Mouse (Mus musculus): ENCODE data around the gene Lysmd2. TPM values are rescaled to one million over a fixed set of nuclear protein-coding genes. Genes with fewer than 3 reads are reported as not detected.

Lysmd2 gene
- polyA plus RNA-seq, 1 experiment from 2014 or later: 26.6 TPM

DNA sequence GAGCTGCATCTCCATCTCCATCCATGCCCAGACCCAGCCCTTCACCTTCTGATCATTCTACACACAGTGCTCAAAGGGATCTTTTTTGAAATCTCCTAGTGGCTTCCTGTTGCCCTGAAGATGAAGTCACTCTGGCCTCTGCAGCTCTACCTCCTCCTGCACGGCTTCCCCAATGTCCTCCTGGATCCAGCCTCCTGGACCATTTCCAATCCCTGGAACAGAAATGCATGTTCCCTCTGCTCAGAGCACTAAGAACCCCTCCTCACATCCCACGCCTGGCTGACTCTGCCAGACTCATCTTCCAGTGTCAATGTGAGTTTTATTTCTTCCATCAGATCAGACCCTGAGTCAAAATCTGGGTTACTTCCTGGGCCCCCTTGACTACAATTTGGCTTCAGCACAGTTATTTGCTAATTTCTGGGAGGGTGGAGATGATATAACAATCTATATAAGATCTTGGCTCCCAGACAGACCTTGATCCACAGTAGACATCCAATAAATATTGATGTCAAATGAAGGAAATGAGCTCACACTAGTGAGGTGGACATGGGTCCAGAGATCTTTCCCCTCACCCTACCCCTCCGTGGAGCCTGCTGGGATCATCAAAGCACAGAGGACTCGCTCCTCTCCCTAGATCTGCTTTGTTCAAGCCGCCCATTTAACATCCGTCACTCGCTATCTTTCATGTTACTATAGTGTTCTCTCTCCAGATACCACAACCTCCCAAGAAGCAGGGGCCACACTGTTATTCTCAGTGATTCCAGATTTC lies 25.2 kb upstream of the Lysmd2 start:
- Histone ChIP-seq H3K27me3 (replicated peaks; ENCODE audit: control insufficient read depth, insufficient read depth, low read length) (no peaks in the 10 kb centered on the region), H3K36me3 (ENCODE audit: control insufficient read depth, insufficient read depth, low read length) (no peaks in the 10 kb centered on the region), H3K4me3 (ENCODE audit: low read depth, low read length) (no peak overlapping the region), H3K27ac (ENCODE audit: low read depth) (no peak overlapping the region), H3K4me2 (ENCODE audit: low read length) (no peak overlapping the region), H3K9ac (ENCODE audit: low read length) (no peak overlapping the region), H3K4me1 (replicated peaks; ENCODE audit: control insufficient read depth, insufficient read depth, low read length) (peaks cover 16% of the 10 kb centered on the region; the same call in 1 of the 2 replicates), H3K9me3 (ENCODE audit: control insufficient read depth, low read length) (no peaks in the 10 kb centered on the region)
- ATAC-seq (replicated peaks; ENCODE audit: low FRiP score, low TSS enrichment, low read depth) (no peak), DNase-seq (ENCODE audit: low spot score) (peak; percentile 46)
- 69% methylated on average over 7 of the region's 7 CpGs for WGBS

DNA sequence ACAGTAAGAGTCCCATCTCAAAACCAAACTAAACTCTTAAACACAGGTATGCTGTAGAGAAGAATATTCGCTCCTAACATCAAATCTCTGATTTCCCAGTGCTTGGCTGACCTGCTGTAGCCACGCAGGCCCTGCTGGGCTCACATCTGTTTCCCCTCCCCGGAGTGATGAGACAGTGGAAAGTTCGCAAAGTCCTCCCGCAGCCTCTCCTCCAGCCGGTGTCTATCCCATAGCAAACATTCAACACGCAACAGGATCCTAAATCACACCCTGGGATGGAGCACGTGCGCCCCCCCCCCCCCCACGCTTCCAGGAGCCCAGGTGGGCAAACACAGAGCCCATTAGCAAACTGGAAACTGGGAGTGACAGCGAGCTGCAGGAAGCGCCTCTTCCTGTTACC lies 24.0 kb upstream of the Lysmd2 start:
- no peak for ATAC-seq (replicated peaks; ENCODE audit: low FRiP score, low TSS enrichment, low read depth)
- WGBS: 23% methylated on average over 12 of the region's 12 CpGs
- peak; percentile 64 for DNase-seq (ENCODE audit: low spot score)

DNA sequence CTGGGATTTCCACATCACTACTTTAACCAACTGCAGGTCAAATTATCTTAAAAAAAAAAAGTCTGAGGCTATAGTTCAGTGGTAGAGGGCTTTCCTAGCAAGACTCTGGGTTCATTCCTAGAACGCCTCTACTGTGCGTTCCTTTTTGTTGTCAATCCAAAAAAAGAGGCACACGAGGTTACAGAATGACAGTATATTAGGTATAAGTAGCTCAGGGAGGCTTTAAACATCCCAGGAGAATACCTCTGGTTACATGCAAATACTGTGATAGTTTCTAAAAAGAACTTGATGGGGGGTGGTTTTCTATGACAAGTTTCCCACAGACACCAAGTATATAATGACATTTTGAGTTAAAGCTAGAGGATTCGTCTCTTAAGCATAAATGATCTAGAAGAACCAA lies 18.0 kb upstream of the Lysmd2 start:
- H3K9ac ChIP-seq (ENCODE audit: low read length): no peak overlapping the region
- no peak for ATAC-seq (replicated peaks; ENCODE audit: low FRiP score, low TSS enrichment, low read depth)
- 90% methylated on average over 4 of the region's 4 CpGs for WGBS

More for the DNA sequence above, 24.0 kb upstream of the Lysmd2 start:
- Histone ChIP-seq H3K4me1 (replicated peaks; ENCODE audit: control insufficient read depth, insufficient read depth, low read length) (peaks cover 16% of the 10 kb centered on the region; the same call in 1 of the 2 replicates), H3K4me3 (ENCODE audit: low read depth, low read length) (no peak overlapping the region), H3K27ac (ENCODE audit: low read depth) (no peak overlapping the region), H3K9ac (ENCODE audit: low read length) (no peak overlapping the region), H3K27me3 (replicated peaks; ENCODE audit: control insufficient read depth, insufficient read depth, low read length) (no peaks in the 10 kb centered on the region), H3K9me3 (ENCODE audit: control insufficient read depth, low read length) (no peaks in the 10 kb centered on the region), H3K4me2 (ENCODE audit: low read length) (peak overlapping the region; percentile 42), H3K36me3 (ENCODE audit: control insufficient read depth, insufficient read depth, low read length) (no peaks in the 10 kb centered on the region)

DNA sequence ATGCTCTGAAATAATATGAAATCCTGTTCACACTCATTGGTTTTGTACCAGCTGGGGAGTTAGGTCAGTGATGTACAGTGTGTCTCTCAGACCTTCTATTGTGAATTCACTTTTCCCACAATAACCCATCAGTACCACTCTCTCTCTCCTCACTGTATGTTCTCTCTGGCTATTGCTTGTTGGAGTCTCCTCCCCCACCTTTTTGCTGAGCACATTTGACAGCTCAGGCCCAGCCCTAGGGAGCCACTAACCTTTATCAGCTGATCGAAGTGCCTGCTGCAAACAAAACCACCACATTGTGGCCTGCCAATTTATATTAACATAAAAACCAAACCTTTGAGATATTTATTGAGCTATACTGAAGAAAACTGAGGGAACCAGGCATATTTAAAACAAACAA lies 16.0 kb upstream of the Lysmd2 start:
- peak; percentile 38 for DNase-seq (ENCODE audit: low spot score)
- Histone ChIP-seq H3K9me3 (ENCODE audit: control insufficient read depth, low read length) (no peaks in the 10 kb centered on the region), H3K36me3 (ENCODE audit: control insufficient read depth, insufficient read depth, low read length) (no peaks in the 10 kb centered on the region), H3K4me3 (ENCODE audit: low read depth, low read length) (peak overlapping the region; percentile 77; the same call in 1 of the 2 replicates), H3K27me3 (replicated peaks; ENCODE audit: control insufficient read depth, insufficient read depth, low read length) (peaks cover 6% of the 10 kb centered on the region; the same call in 1 of the 2 replicates), H3K9ac (ENCODE audit: low read length) (no peak overlapping the region), H3K4me1 (replicated peaks; ENCODE audit: control insufficient read depth, insufficient read depth, low read length) (no peaks in the 10 kb centered on the region), H3K4me2 (ENCODE audit: low read length) (no peak overlapping the region), H3K27ac (ENCODE audit: low read depth) (no peak overlapping the region)
- ATAC-seq (replicated peaks; ENCODE audit: low FRiP score, low TSS enrichment, low read depth): no peak
- WGBS: 66% methylated on average over 1 of the region's 1 CpGs

More for the DNA sequence above, 18.0 kb upstream of the Lysmd2 start:
- no peaks in the 10 kb centered on the region for H3K4me1 ChIP-seq (replicated peaks; ENCODE audit: control insufficient read depth, insufficient read depth, low read length)
- peaks cover 6% of the 10 kb centered on the region; the same call in 1 of the 2 replicates for H3K27me3 ChIP-seq (replicated peaks; ENCODE audit: control insufficient read depth, insufficient read depth, low read length)
- no peak overlapping the region for H3K4me2 ChIP-seq (ENCODE audit: low read length)
- H3K27ac ChIP-seq (ENCODE audit: low read depth): no peak overlapping the region
- H3K9me3 ChIP-seq (ENCODE audit: control insufficient read depth, low read length): no peaks in the 10 kb centered on the region
- H3K4me3 ChIP-seq (ENCODE audit: low read depth, low read length): no peak overlapping the region
- no peaks in the 10 kb centered on the region for H3K36me3 ChIP-seq (ENCODE audit: control insufficient read depth, insufficient read depth, low read length)
- DNase-seq (ENCODE audit: low spot score): no peak

DNA sequence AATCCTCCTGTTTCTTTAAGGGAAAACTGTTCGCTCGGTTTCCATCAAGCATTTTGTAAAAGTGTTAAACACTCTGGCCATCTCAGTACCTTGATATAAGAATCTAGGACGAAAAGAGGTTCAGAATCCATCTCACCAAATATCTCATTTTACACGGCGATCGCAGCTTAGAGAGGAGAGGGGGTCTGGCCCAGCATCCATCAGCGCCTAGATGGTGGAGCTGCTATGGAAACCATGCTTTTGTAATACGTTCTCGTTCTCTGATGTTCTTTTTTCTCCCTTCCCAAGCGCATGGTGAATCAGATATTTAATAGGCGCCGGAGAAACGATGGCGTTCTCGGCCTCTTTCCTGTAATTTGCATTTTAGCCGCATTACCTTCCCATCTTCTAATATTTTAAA lies 15.6 kb upstream of the Lysmd2 start:
- DNase-seq (ENCODE audit: low spot score) (peak; percentile 50), ATAC-seq (replicated peaks; ENCODE audit: low FRiP score, low TSS enrichment, low read depth) (no peak)
- Histone ChIP-seq H3K9ac (ENCODE audit: low read length) (peak overlapping the region; percentile 11; the same call in 1 of the 2 replicates), H3K4me2 (ENCODE audit: low read length) (peak overlapping the region; percentile 95), H3K9me3 (ENCODE audit: control insufficient read depth, low read length) (no peaks in the 10 kb centered on the region), H3K27ac (ENCODE audit: low read depth) (no peak overlapping the region), H3K27me3 (replicated peaks; ENCODE audit: control insufficient read depth, insufficient read depth, low read length) (peaks cover 6% of the 10 kb centered on the region; the same call in 1 of the 2 replicates), H3K4me3 (ENCODE audit: low read depth, low read length) (peak overlapping the region; percentile 77), H3K4me1 (replicated peaks; ENCODE audit: control insufficient read depth, insufficient read depth, low read length) (no peaks in the 10 kb centered on the region), H3K36me3 (ENCODE audit: control insufficient read depth, insufficient read depth, low read length) (no peaks in the 10 kb centered on the region)
- WGBS: 23% methylated on average over 16 of the region's 16 CpGs

DNA sequence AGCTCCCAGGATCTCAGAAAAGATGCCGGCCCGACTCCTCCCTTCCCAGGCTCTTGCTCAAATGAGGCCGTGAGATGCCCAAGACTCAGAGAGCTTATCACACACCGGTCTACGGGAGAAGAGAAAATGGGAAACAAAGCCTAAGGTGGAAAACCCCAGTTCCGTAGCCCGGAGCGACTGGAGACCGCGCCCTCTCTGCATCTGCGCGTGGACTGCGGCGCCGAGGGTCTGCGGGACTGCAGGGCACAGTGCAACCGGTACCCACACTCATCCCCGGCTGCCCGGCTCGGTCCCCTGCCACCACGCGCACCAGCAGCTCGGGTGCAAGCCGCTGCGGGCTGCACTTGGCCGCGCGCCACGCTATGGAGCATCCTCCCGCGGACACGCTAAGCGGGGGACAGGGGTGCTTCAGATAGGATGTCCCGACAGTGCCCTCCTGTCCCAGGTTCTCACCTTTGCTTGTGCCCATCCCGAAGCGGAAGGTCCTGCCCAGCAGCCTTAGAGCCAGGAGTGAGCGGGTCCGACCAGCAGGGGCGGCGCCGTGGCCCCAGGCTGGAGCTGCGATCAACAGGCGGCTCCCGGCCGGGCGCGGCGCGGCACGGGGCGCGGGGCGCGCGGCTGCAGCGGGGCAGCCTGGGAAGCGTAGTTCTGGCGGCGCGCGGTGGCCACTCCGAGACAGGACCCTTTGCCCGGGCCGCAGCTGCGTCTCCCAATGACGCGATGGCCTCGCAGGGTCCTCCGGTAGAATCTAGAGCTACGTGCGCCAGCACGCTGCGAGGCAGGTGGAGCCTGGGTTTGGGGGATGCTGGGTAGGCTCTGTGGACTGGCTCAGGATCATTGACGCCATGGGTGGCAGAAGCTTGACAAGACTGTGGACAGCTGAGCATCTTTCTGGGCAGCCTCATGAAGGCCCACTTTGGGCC lies 14.7 kb upstream of the Lysmd2 start, which contains the start of gene Tmod2:
Gene Tmod2, minus strand, starts transcription at position 755 of the 923 bp plus-strand sequence.
- Histone ChIP-seq H3K4me2 (ENCODE audit: low read length) (peak within 1 kb of the TSS; percentile 95), H3K36me3 (ENCODE audit: control insufficient read depth, insufficient read depth, low read length) (no peaks in the 10 kb centered on the region), H3K4me1 (replicated peaks; ENCODE audit: control insufficient read depth, insufficient read depth, low read length) (no peaks in the 10 kb centered on the region), H3K4me3 (ENCODE audit: low read depth, low read length) (peak within 1 kb of the TSS; percentile 77), H3K9ac (ENCODE audit: low read length) (peak within 1 kb of the TSS; percentile 49), H3K27me3 (replicated peaks; ENCODE audit: control insufficient read depth, insufficient read depth, low read length) (peaks cover 6% of the 10 kb centered on the region; the same call in 1 of the 2 replicates), H3K27ac (ENCODE audit: low read depth) (no peak within 1 kb of the TSS), H3K9me3 (ENCODE audit: control insufficient read depth, low read length) (no peaks in the 10 kb centered on the region)
- under 1% methylated on average over 74 of the region's 74 CpGs for WGBS
- ATAC-seq (replicated peaks; ENCODE audit: low FRiP score, low TSS enrichment, low read depth): peak; percentile 92
- DNase-seq (ENCODE audit: low spot score): peak; percentile 83

DNA sequence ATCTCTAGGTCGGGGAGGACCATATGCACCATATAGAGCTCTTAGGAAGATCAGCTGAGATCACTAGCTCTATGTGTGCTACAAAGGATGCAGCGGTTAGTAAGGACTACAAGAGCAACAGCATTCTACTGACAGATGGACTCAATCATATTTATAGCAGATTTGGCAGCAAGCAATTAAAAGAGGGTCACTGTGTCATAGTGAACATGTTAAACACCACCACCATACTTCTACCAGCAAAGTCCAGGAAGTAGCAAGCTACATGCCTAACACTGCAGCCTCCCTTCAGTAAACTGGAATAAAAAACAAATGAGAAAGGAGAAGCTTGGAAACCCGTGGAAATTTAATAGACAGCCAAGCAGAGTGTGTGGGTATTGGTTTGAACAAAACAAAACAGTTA lies 9.0 kb upstream of the Lysmd2 start:
- WGBS: 68% methylated on average over 3 of the region's 3 CpGs
- ATAC-seq (replicated peaks; ENCODE audit: low FRiP score, low TSS enrichment, low read depth) (no peak), DNase-seq (ENCODE audit: low spot score) (peak; percentile 12)
- H3K36me3 ChIP-seq (ENCODE audit: control insufficient read depth, insufficient read depth, low read length): no peaks in the 10 kb centered on the region
- H3K9ac ChIP-seq (ENCODE audit: low read length): no peak overlapping the region
- no peak overlapping the region for H3K4me3 ChIP-seq (ENCODE audit: low read depth, low read length)
- H3K27ac ChIP-seq (ENCODE audit: low read depth): no peak overlapping the region
- no peaks in the 10 kb centered on the region for H3K4me1 ChIP-seq (replicated peaks; ENCODE audit: control insufficient read depth, insufficient read depth, low read length)
- H3K4me2 ChIP-seq (ENCODE audit: low read length): no peak overlapping the region
- H3K27me3 ChIP-seq (replicated peaks; ENCODE audit: control insufficient read depth, insufficient read depth, low read length): no peaks in the 10 kb centered on the region
- H3K9me3 ChIP-seq (ENCODE audit: control insufficient read depth, low read length): no peaks in the 10 kb centered on the region

DNA sequence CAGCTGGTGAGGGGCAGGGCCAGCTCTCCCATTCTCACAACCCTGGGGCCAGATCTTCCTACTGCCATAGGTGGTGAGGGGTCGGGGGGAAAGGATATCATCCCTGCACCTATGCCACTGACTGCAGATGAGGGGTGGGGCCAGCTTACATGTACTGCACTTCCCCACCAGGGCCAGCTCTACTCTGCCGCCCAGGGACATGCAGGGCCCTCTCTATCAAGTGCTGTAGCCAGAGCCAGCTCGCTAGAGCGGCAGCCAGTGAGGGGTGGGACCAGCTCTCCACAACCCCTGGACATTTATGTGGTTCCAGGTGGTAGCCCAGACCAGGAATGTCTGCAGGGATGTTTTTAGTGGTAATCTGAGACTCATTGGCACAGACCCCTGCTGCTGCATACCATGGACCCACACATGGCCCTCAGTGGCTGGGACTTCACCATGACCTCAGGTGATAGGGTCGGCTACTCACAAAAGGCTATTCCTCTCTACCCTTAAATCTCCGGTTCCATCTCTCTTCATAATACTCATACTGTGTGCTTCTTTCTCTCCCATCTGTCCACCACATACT lies 6.6 kb upstream of the Lysmd2 start:
- H3K9me3 ChIP-seq (ENCODE audit: control insufficient read depth, low read length): no peaks in the 10 kb centered on the region
- ATAC-seq (replicated peaks; ENCODE audit: low FRiP score, low TSS enrichment, low read depth): no peak
- H3K27ac ChIP-seq (ENCODE audit: low read depth): no peak overlapping the region
- no peaks in the 10 kb centered on the region for H3K4me1 ChIP-seq (replicated peaks; ENCODE audit: control insufficient read depth, insufficient read depth, low read length)
- H3K4me3 ChIP-seq (ENCODE audit: low read depth, low read length): no peak overlapping the region
- no peaks in the 10 kb centered on the region for H3K36me3 ChIP-seq (ENCODE audit: control insufficient read depth, insufficient read depth, low read length)
- WGBS: 80% methylated on average over 6 of the region's 6 CpGs
- H3K4me2 ChIP-seq (ENCODE audit: low read length): no peak overlapping the region
- no peaks in the 10 kb centered on the region for H3K27me3 ChIP-seq (replicated peaks; ENCODE audit: control insufficient read depth, insufficient read depth, low read length)
- DNase-seq (ENCODE audit: low spot score): peak; percentile 44
- H3K9ac ChIP-seq (ENCODE audit: low read length): no peak overlapping the region

Measured in intestine, embryonic 14.5 days (tissue).